Comparison of ENCODE assay signal across 1 mouse cellular context in the genomic region with DNA sequence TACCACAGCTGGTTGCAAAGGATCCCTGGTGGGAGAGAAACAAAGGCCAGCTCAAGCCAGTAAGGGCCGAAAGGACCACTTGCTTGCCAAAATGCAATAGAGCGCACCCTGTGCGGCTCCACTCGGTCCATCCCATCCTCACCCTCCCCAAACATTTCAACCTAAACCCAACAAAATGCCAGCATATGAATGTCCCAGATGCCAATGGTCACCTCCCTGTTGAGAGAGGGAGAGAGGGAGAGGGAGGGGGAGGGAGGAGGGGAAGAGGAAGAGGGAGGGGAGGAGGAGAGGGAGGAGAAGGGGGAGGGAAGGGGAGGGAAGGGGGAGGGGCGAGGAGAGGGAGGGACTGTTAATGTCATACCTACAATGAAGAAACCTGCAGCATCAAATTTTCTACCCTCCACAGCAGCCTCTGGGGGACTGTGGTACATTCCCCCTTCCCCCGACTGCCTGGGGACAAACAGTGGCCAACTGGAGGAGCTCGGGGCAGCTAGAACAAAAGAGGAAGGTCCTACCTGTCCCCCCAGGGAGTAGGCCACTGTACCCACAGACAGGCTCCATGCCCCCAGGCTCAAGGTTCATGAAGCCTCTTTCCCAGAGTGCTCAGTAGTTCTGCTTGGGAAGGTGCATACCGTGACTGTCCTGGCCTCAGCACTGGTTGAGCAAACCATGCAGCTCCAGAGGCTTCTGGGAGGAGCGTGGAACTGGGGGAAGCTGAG.
TF ChIP-seq lines count a peak whose summit lies in the region.

No protein-coding gene starts in this region.

TF ChIP-seq in ES-E14, 5 proteins besides CTCF, POLR2A, EP300 and RAD21:
- TF ChIP-seq CHD2 (IDR thresholded peaks at IDR 0.05; ENCODE audit: low read depth, low read length): no peak
- TF ChIP-seq ZNF384 (IDR thresholded peaks at IDR 0.05; ENCODE audit: low read depth, low read length): no peak
- no peak for TF ChIP-seq HCFC1 (IDR thresholded peaks at IDR 0.05; ENCODE audit: borderline replicate concordance, insufficient read depth, low read length)
- TF ChIP-seq MAFK (IDR thresholded peaks at IDR 0.05; ENCODE audit: insufficient read depth, low read depth, low read length): no peak
- no peak for TF ChIP-seq ZC3H11A (IDR thresholded peaks at IDR 0.05; ENCODE audit: borderline replicate concordance, low read depth, low read length)
